Mouse (Mus musculus): ENCODE results near the gene Meaf6. TPM values are rescaled to one million over a fixed set of nuclear protein-coding genes. Genes with fewer than 3 reads are reported as not detected.
A peak's percentile ranks its signal among the peaks of the same experiment; 100 is the strongest.

The Meaf6 gene
- polyA plus RNA-seq, 1 experiment from 2014 or later = 18.3 TPM

GRCm38 (mm10) chr4:125077700-125078099 lies 7.2 kb upstream of the Meaf6 start:
- Histone ChIP-seq H3K27me3 (no peaks in the 10 kb centered on the region), H3K4me1 (replicated peaks) (peaks cover under 1% of the 10 kb centered on the region; the same call in 1 of the 2 replicates), H3K4me2 (no peak overlapping the region), H3K9me3 (replicated peaks) (no peaks in the 10 kb centered on the region), H3K9ac (no peak overlapping the region), H3K36me3 (replicated peaks) (peaks cover 47% of the 10 kb centered on the region), H3K4me3 (replicated peaks) (no peak overlapping the region), H3K27ac (replicated peaks) (no peak overlapping the region)
- ATAC-seq (ENCODE audit: insufficient read depth) = no peak
- 66% methylated on average over 2 of the region's 2 CpGs for WGBS (ENCODE audit: insufficient replicate concordance)

- no peak for ATAC-seq (ENCODE audit: insufficient read depth)
- Histone ChIP-seq H3K4me2 (no peak overlapping the region), H3K9me3 (replicated peaks) (no peaks in the 10 kb centered on the region), H3K4me3 (replicated peaks) (no peak overlapping the region), H3K4me1 (replicated peaks) (peaks cover 9% of the 10 kb centered on the region), H3K36me3 (replicated peaks) (peaks cover 37% of the 10 kb centered on the region), H3K27me3 (no peaks in the 10 kb centered on the region), H3K9ac (no peak overlapping the region), H3K27ac (replicated peaks) (no peak overlapping the region)
- 83% methylated on average over 2 of the region's 2 CpGs for WGBS (ENCODE audit: insufficient replicate concordance)
These were observed 6.2 kb upstream of the Meaf6 start for GRCm38 (mm10) chr4:125078698-125079097.

- no peaks in the 10 kb centered on the region for H3K9me3 ChIP-seq (replicated peaks)
- peak overlapping the region; percentile 90 for H3K9ac ChIP-seq
- H3K4me3 ChIP-seq (replicated peaks) = peak overlapping the region; percentile 89
- peaks cover 32% of the 10 kb centered on the region for H3K4me1 ChIP-seq (replicated peaks)
- peak overlapping the region; percentile 95 for H3K27ac ChIP-seq (replicated peaks)
- under 1% methylated on average over 45 of the region's 45 CpGs for WGBS (ENCODE audit: insufficient replicate concordance)
- H3K27me3 ChIP-seq = no peaks in the 10 kb centered on the region
- peak overlapping the region; percentile 85 for H3K4me2 ChIP-seq
- H3K36me3 ChIP-seq (replicated peaks) = peaks cover 46% of the 10 kb centered on the region
- ATAC-seq (ENCODE audit: insufficient read depth) = peak; percentile 97
These were observed 460 bp downstream of the Meaf6 start for GRCm38 (mm10) chr4:125085346-125085841.

- no peaks in the 10 kb centered on the region for H3K27me3 ChIP-seq
- no peaks in the 10 kb centered on the region for H3K9me3 ChIP-seq (replicated peaks)
- H3K4me3 ChIP-seq (replicated peaks) = no peak overlapping the region
- WGBS (ENCODE audit: insufficient replicate concordance) = 79% methylated on average over 5 of the region's 5 CpGs
- no peak overlapping the region for H3K27ac ChIP-seq (replicated peaks)
- H3K9ac ChIP-seq = no peak overlapping the region
- H3K4me1 ChIP-seq (replicated peaks) = no peaks in the 10 kb centered on the region
- H3K4me2 ChIP-seq = no peak overlapping the region
- no peak for ATAC-seq (ENCODE audit: insufficient read depth)
- H3K36me3 ChIP-seq (replicated peaks) = peaks cover 56% of the 10 kb centered on the region
These were observed 8.1 kb downstream of the Meaf6 start for GRCm38 (mm10) chr4:125093031-125093430.

GRCm38 (mm10) chr4:125096066-125096465 lies 11.1 kb downstream of the Meaf6 start:
- Histone ChIP-seq H3K9me3 (replicated peaks) (no peaks in the 10 kb centered on the region), H3K4me2 (no peak overlapping the region), H3K4me3 (replicated peaks) (no peak overlapping the region), H3K27ac (replicated peaks) (no peak overlapping the region), H3K27me3 (no peaks in the 10 kb centered on the region), H3K36me3 (replicated peaks) (peaks cover 26% of the 10 kb centered on the region), H3K9ac (no peak overlapping the region), H3K4me1 (replicated peaks) (no peaks in the 10 kb centered on the region; the same call in 1 of the 2 replicates)
- WGBS (ENCODE audit: insufficient replicate concordance) = 85% methylated on average over 5 of the region's 5 CpGs
- no peak for ATAC-seq (ENCODE audit: insufficient read depth)

- Histone ChIP-seq H3K9ac (no peak overlapping the region), H3K36me3 (replicated peaks) (peaks cover 22% of the 10 kb centered on the region), H3K9me3 (replicated peaks) (no peaks in the 10 kb centered on the region), H3K4me1 (replicated peaks) (no peaks in the 10 kb centered on the region; the same call in 1 of the 2 replicates), H3K4me2 (no peak overlapping the region), H3K27ac (replicated peaks) (no peak overlapping the region), H3K4me3 (replicated peaks) (no peak overlapping the region), H3K27me3 (no peaks in the 10 kb centered on the region)
- WGBS (ENCODE audit: insufficient replicate concordance) = 72% methylated on average over 4 of the region's 4 CpGs
- ATAC-seq (ENCODE audit: insufficient read depth) = no peak
These were observed 12.5 kb downstream of the Meaf6 start for GRCm38 (mm10) chr4:125097412-125097811.

- Histone ChIP-seq H3K4me3 (replicated peaks) (no peak overlapping the region), H3K9ac (no peak overlapping the region), H3K4me1 (replicated peaks) (no peaks in the 10 kb centered on the region; the same call in 1 of the 2 replicates), H3K9me3 (replicated peaks) (no peaks in the 10 kb centered on the region), H3K27ac (replicated peaks) (no peak overlapping the region), H3K27me3 (no peaks in the 10 kb centered on the region), H3K4me2 (no peak overlapping the region), H3K36me3 (replicated peaks) (peaks cover 26% of the 10 kb centered on the region)
- ATAC-seq (ENCODE audit: insufficient read depth) = no peak
- WGBS (ENCODE audit: insufficient replicate concordance) = 5% methylated on average over 8 of the region's 8 CpGs
These were observed 14.5 kb downstream of the Meaf6 start for GRCm38 (mm10) chr4:125099458-125099857.

GRCm38 (mm10) chr4:125101334-125101733 lies 16.4 kb downstream of the Meaf6 start:
- no peak overlapping the region for H3K9ac ChIP-seq
- H3K4me1 ChIP-seq (replicated peaks) = no peaks in the 10 kb centered on the region; the same call in 1 of the 2 replicates
- no peak overlapping the region for H3K27ac ChIP-seq (replicated peaks)
- H3K27me3 ChIP-seq = no peaks in the 10 kb centered on the region
- H3K36me3 ChIP-seq (replicated peaks) = peaks cover 36% of the 10 kb centered on the region
- no peak for ATAC-seq (ENCODE audit: insufficient read depth)
- no peak overlapping the region for H3K4me3 ChIP-seq (replicated peaks)
- H3K9me3 ChIP-seq (replicated peaks) = no peaks in the 10 kb centered on the region
- H3K4me2 ChIP-seq = no peak overlapping the region
- 76% methylated on average over 13 of the region's 13 CpGs for WGBS (ENCODE audit: insufficient replicate concordance)

GRCm38 (mm10) chr4:125105354-125105753 lies 20.4 kb downstream of the Meaf6 start:
- Histone ChIP-seq H3K4me1 (replicated peaks) (no peaks in the 10 kb centered on the region), H3K27me3 (no peaks in the 10 kb centered on the region), H3K4me3 (replicated peaks) (no peak overlapping the region), H3K9ac (no peak overlapping the region), H3K36me3 (replicated peaks) (peaks cover 49% of the 10 kb centered on the region), H3K4me2 (no peak overlapping the region), H3K9me3 (replicated peaks) (no peaks in the 10 kb centered on the region), H3K27ac (replicated peaks) (no peak overlapping the region)
- 78% methylated on average over 9 of the region's 9 CpGs for WGBS (ENCODE audit: insufficient replicate concordance)
- ATAC-seq (ENCODE audit: insufficient read depth) = no peak

GRCm38 (mm10) chr4:125114638-125115037 lies 29.7 kb downstream of the Meaf6 start:
- Histone ChIP-seq H3K27ac (replicated peaks) (peak overlapping the region; percentile 38; the same call in 1 of the 2 replicates), H3K4me3 (replicated peaks) (no peak overlapping the region)
- ATAC-seq (ENCODE audit: insufficient read depth) = no peak

GRCm38 (mm10) chr4:125115081-125115480 lies 30.1 kb downstream of the Meaf6 start:
- WGBS (ENCODE audit: insufficient replicate concordance) = 63% methylated on average over 4 of the region's 4 CpGs
- H3K27me3 ChIP-seq = no peaks in the 10 kb centered on the region
- H3K4me3 ChIP-seq (replicated peaks) = no peak overlapping the region
- peak overlapping the region; percentile 51; the same call in 1 of the 2 replicates for H3K27ac ChIP-seq (replicated peaks)
- H3K9me3 ChIP-seq (replicated peaks) = no peaks in the 10 kb centered on the region
- H3K9ac ChIP-seq = no peak overlapping the region
- H3K36me3 ChIP-seq (replicated peaks) = peaks cover 10% of the 10 kb centered on the region
- peaks cover 45% of the 10 kb centered on the region for H3K4me1 ChIP-seq (replicated peaks)
- ATAC-seq (ENCODE audit: insufficient read depth) = no peak
- H3K4me2 ChIP-seq = no peak overlapping the region

More at GRCm38 (mm10) chr4:125114638-125115037, 29.7 kb downstream of the Meaf6 start:
- Histone ChIP-seq H3K9me3 (replicated peaks) (no peaks in the 10 kb centered on the region), H3K27me3 (no peaks in the 10 kb centered on the region), H3K4me2 (no peak overlapping the region), H3K36me3 (replicated peaks) (peaks cover 8% of the 10 kb centered on the region), H3K9ac (no peak overlapping the region), H3K4me1 (replicated peaks) (peaks cover 45% of the 10 kb centered on the region)
- WGBS (ENCODE audit: insufficient replicate concordance) = 6% methylated on average over 6 of the region's 6 CpGs

- Histone ChIP-seq H3K27ac (replicated peaks) (0 out of 2 replicates have a peak overlapping the region, but pooled peaks have one; percentile 51), H3K4me3 (replicated peaks) (no peak overlapping the region), H3K4me2 (no peak overlapping the region), H3K36me3 (replicated peaks) (peaks cover 6% of the 10 kb centered on the region; the same call in 1 of the 2 replicates), H3K4me1 (replicated peaks) (peaks cover 45% of the 10 kb centered on the region), H3K9me3 (replicated peaks) (no peaks in the 10 kb centered on the region), H3K27me3 (no peaks in the 10 kb centered on the region), H3K9ac (no peak overlapping the region)
- ATAC-seq (ENCODE audit: insufficient read depth) = no peak
- 51% methylated on average over 6 of the region's 6 CpGs for WGBS (ENCODE audit: insufficient replicate concordance)
These were observed 30.8 kb downstream of the Meaf6 start for GRCm38 (mm10) chr4:125115710-125116089.
